Mouse (Mus musculus) midbrain, embryonic 16.5 days (tissue): Measurements from ENCODE around the gene Ablim1. TPM values are rescaled to one million over a fixed set of nuclear protein-coding genes. Genes with fewer than 3 reads are reported as not detected.

Experiments used
- ATAC-seq: fragments of 200-750 bp; cut with Nextera tagmentation; 2 replicates; pipeline ENCODE4 v1.8.0; 2017; ENCODE audit warnings: moderate TSS enrichment
- H3K27ac ChIP-seq: fragments of 300-500 bp; sonication (generic); 2 replicates; pipeline ENCODE4 v1.5.1; 2014; ENCODE audit warnings: mild to moderate bottlenecking, low read length, mixed read lengths
- H3K27me3 ChIP-seq: fragments of 300-500 bp; sonication (generic); 2 replicates; pipeline ENCODE4 v1.6.1; 2014; ENCODE audit warnings: low read depth, low read length, mixed read lengths; ENCODE audit not compliant: control insufficient read depth, insufficient read depth
- H3K36me3 ChIP-seq: fragments of 300-500 bp; sonication (generic); 2 replicates; pipeline ENCODE4 v1.6.1; 2014; ENCODE audit warnings: mild to moderate bottlenecking, low read length, moderate library complexity, mixed read lengths; ENCODE audit not compliant: control insufficient read depth, insufficient read depth
- H3K4me1 ChIP-seq: fragments of 300-500 bp; sonication (generic); 2 replicates; pipeline ENCODE4 v1.6.1; 2014; ENCODE audit warnings: mild to moderate bottlenecking, low read length, mixed read lengths; ENCODE audit not compliant: control insufficient read depth, insufficient read depth
- H3K4me2 ChIP-seq: fragments of 300-500 bp; sonication (generic); 2 replicates; pipeline ENCODE4 v1.6.1; 2014; ENCODE audit warnings: mild to moderate bottlenecking, low read length, mixed read lengths
- H3K4me3 ChIP-seq: fragments of 300-500 bp; sonication (generic); 2 replicates; pipeline ENCODE4 v1.5.1; 2014; ENCODE audit warnings: low read depth, mild to moderate bottlenecking, low read length, moderate library complexity, mixed read lengths
- H3K9ac ChIP-seq: fragments of 300-500 bp; sonication (generic); 2 replicates; pipeline ENCODE4 v1.6.1; 2014; ENCODE audit warnings: low read depth, low read length, mixed read lengths
- H3K9me3 ChIP-seq: fragments of 300-500 bp; sonication (generic); replicated peaks from 2 replicates; pipeline ENCODE4 v1.6.1; 2014; ENCODE audit warnings: mild to moderate bottlenecking, low read length, mixed read lengths; ENCODE audit not compliant: control insufficient read depth, poor library complexity, severe bottlenecking
- WGBS: fragments of 180-500 bp; shearing (Covaris S2); extraction: QIAGEN DNeasy Blood & Tissue Kit; methylation state at CpG from one replicate; pipeline ENCODE4 v1.1.7; 2014; 5-methylcytosine and 5-hydroxymethylcytosine counted together
- polyA plus RNA-seq: library from polyadenylated mRNA; unstranded; fragments of >200 nt; fragmentation: Nextera tagmentation; extraction: Ambion mirVana; gene quantifications from 2 replicates; pipeline ENCODE4 v1.2.1, GENCODE M21; 2015

Ablim1 gene
- polyA plus RNA-seq, 1 experiment from 2014 or later, result 66.2 TPM

DNA sequence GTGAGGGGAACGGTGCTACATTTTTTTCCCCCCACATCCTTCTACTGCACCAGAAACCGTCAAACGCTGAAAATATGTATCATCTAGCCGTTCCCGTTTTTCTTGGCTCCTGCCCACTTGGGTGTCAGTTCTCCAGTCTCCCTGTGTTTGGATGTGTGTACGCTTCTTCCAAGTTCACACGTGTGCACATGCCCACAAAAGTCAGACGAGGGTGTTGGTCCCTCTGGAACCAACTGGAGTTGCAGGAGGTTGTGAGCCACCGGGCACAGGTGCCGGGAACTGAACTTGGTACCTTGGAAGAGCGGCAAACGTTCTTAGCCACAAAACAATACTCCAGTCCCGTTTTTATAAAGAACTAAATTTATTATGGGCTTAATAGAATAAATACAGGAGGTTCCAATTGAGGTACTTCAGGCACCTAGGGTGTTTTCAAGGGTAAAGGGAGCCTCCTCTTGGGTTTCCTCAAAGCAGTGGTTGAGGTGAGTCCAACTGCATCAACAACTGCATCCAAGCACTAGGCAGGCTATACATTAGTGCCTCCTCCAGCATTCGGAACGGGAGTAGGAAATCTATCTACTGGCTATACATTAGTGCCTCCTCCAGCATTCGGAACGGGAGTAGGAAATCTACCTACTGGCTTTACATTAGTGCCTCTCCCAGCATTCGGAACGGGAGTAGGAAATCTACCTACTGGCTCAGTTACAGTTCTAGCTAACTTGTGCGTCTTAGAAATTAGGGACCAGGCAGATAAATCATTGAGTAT lies 44.3 kb upstream of the Ablim1 start:
- no peak overlapping the region for H3K9ac ChIP-seq
- H3K4me1 ChIP-seq, result peaks cover 30% of the 10 kb centered on the region
- 95% methylated on average over 20 of the region's 20 CpGs for WGBS
- H3K9me3 ChIP-seq, result no peaks in the 10 kb centered on the region
- no peaks in the 10 kb centered on the region for H3K36me3 ChIP-seq
- H3K27me3 ChIP-seq, result no peaks in the 10 kb centered on the region
- H3K4me3 ChIP-seq, result no peak overlapping the region
- H3K4me2 ChIP-seq, result no peak overlapping the region; the same call in 1 of the 2 replicates
- ATAC-seq, result no peak
- no peak overlapping the region for H3K27ac ChIP-seq

DNA sequence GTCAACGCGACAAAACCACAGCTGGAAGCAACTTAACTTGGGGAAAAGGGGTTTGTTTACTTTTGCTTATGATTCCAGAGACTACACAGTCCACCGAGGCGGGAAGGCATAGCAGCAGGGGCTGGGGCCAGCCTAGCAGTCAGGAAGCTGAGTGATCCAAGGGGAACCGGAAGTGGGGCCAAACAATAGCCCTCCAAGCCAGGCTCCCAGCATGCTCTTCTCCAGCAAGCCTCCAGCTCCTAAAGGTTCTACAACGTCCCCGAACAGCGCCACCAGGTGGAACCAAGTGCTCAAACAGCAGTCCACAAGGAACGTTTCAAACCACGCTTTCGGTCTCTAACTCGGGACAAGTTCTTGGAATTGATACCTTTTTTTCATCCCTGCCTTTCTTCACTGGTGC lies 43.6 kb upstream of the Ablim1 start:
- H3K9ac ChIP-seq, result no peak overlapping the region
- peaks cover 24% of the 10 kb centered on the region for H3K4me1 ChIP-seq
- H3K27me3 ChIP-seq, result no peaks in the 10 kb centered on the region
- no peak overlapping the region for H3K4me2 ChIP-seq
- no peaks in the 10 kb centered on the region for H3K9me3 ChIP-seq
- H3K4me3 ChIP-seq, result no peak overlapping the region
- H3K36me3 ChIP-seq, result no peaks in the 10 kb centered on the region
- WGBS, result 81% methylated on average over 12 of the region's 12 CpGs
- no peak overlapping the region for H3K27ac ChIP-seq
- no peak for ATAC-seq

DNA sequence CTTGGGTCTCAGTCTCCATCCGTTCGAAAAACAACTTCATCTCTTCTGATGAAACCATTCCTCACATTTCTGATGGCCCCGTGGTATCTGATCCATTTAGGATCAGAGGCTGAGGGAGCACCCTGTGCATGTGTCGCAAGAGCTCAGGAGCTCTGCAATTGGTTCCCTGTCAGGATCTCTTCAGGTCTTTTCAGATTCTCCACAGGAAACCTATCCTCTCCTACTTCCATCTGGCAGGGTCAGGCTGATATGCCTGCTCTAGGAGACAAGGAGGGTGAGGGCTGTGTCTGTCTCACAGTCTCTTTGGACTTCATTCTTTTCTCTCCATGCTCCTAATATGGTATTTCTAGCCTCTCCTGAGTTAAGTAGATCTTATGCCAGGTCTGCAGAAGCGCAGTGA lies 43.1 kb upstream of the Ablim1 start:
- H3K27ac ChIP-seq, result no peak overlapping the region

DNA sequence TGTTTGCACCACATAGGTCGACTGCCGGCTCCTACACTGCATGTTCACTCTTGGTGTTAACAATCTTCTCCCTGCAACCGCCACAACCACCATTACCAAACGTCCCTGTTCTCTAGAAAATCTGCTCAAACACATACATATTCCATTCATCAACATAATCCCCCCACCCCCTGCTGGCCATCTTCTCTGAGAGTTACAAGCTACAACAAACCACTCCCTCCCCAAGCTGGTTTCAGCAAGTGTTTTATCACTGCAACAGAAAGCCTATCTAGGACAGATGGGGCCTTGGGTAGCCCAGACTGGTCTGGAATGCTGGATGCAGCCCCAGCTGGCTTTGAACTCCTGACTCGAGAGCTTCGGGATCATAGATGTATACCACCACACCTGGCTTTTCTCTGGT lies 42.5 kb upstream of the Ablim1 start:
- Histone ChIP-seq H3K4me2 (no peak overlapping the region), H3K27ac (no peak overlapping the region), H3K27me3 (no peaks in the 10 kb centered on the region), H3K4me1 (peaks cover 14% of the 10 kb centered on the region), H3K4me3 (no peak overlapping the region), H3K9me3 (no peaks in the 10 kb centered on the region), H3K36me3 (no peaks in the 10 kb centered on the region), H3K9ac (no peak overlapping the region)
- 70% methylated on average over 6 of the region's 6 CpGs for WGBS
- no peak for ATAC-seq

More for the DNA sequence above, 43.1 kb upstream of the Ablim1 start:
- H3K4me3 ChIP-seq, result no peak overlapping the region
- H3K36me3 ChIP-seq, result no peaks in the 10 kb centered on the region
- peaks cover 19% of the 10 kb centered on the region for H3K4me1 ChIP-seq
- H3K27me3 ChIP-seq, result no peaks in the 10 kb centered on the region
- no peak overlapping the region for H3K4me2 ChIP-seq
- H3K9me3 ChIP-seq, result no peaks in the 10 kb centered on the region
- ATAC-seq, result no peak
- WGBS, result 91% methylated on average over 5 of the region's 5 CpGs
- no peak overlapping the region for H3K9ac ChIP-seq

DNA sequence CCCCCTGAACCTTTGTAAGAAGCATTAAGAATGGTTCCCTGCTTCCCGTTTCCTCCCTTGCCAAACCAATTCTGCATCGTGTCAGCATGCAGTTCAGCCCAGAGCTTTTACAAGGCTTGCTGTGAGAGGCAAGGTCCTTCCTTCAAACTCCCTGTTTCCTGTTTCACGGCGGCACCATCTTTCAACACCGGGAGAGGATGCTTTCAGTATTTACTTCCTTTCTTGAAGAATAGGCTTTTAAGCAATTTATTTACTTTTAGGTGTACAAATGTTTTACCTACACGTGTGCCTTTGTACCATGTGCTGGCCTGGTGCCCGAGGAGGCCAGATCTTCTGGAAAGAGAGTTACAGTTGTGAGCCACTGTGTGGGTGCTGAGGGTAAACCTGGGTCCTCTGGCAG lies 41.6 kb upstream of the Ablim1 start:
- ATAC-seq, result no peak
- no peak overlapping the region for H3K4me3 ChIP-seq
- no peaks in the 10 kb centered on the region for H3K27me3 ChIP-seq
- WGBS, result 83% methylated on average over 7 of the region's 7 CpGs
- H3K27ac ChIP-seq, result no peak overlapping the region
- no peak overlapping the region for H3K9ac ChIP-seq
- H3K4me1 ChIP-seq, result peaks cover 12% of the 10 kb centered on the region
- no peak overlapping the region for H3K4me2 ChIP-seq
- H3K36me3 ChIP-seq, result no peaks in the 10 kb centered on the region
- H3K9me3 ChIP-seq, result no peaks in the 10 kb centered on the region

DNA sequence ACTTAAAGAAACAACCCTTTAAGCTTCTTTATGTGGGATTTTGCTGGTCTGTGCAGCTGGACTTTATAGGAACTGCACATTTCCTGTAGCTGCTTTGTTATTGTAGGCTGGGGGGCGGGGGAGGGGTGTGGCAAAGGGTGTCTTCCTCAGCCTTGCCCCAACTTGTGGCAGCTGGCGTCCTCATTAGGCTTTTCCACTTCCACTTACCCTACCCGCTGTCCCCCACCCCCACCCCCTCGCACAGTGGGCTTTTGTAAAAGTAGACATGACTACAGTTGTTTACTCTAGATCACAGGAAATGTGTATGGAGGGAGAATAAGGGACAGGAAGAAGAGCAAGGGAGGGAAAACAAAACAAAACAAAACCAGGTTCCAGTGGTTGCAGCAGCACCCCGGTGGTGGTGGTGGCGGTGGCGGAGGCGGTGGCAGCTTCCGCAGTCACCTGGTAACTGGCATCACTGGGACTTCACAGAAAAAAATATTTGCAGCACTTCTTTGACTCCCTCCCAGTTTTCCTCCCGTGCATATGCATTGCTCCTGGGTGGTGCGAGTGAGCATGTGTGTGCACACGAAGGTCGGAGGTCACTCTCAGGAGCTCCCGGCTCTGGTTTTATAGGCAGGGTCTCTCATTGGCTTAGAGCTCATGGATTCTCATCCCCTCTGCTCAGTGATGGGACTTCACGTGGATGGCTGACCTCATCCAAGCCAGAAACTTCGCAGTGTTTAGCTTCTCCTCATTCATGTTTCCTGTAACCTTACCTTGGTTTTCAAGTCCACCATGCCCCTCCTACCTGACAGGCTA lies 40.9 kb upstream of the Ablim1 start:
- WGBS, result 82% methylated on average over 16 of the region's 16 CpGs
- Histone ChIP-seq H3K9ac (no peak overlapping the region), H3K4me2 (no peak overlapping the region), H3K27ac (no peak overlapping the region), H3K9me3 (no peaks in the 10 kb centered on the region), H3K27me3 (no peaks in the 10 kb centered on the region), H3K4me1 (peaks cover 12% of the 10 kb centered on the region), H3K36me3 (no peaks in the 10 kb centered on the region), H3K4me3 (no peak overlapping the region)
- no peak for ATAC-seq

DNA sequence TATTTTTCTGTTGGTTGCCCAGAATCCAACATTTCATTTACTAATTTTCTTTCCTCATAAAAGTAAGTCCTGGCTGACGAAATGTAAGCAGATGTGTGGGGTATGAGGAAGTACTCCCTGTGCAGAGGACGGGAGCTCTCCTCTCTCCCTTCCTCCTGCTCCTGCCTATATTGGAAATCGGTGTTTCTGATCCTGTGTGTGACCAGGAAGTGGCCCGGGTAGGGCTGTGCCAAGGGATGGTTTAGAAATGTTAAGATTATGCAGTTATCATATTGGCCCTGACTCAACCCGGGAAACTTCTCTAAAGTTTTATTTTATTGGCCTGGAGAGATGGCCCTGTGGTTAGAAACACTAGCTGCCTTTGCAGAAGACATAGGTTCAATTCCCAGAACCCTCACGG lies 40.0 kb upstream of the Ablim1 start:
- H3K27ac ChIP-seq, result no peak overlapping the region
- peaks cover 9% of the 10 kb centered on the region for H3K4me1 ChIP-seq
- 91% methylated on average over 6 of the region's 6 CpGs for WGBS
- no peak for ATAC-seq
- H3K9me3 ChIP-seq, result no peaks in the 10 kb centered on the region
- no peak overlapping the region for H3K4me2 ChIP-seq
- no peaks in the 10 kb centered on the region for H3K27me3 ChIP-seq
- no peak overlapping the region for H3K9ac ChIP-seq
- H3K36me3 ChIP-seq, result no peaks in the 10 kb centered on the region
- no peak overlapping the region for H3K4me3 ChIP-seq

DNA sequence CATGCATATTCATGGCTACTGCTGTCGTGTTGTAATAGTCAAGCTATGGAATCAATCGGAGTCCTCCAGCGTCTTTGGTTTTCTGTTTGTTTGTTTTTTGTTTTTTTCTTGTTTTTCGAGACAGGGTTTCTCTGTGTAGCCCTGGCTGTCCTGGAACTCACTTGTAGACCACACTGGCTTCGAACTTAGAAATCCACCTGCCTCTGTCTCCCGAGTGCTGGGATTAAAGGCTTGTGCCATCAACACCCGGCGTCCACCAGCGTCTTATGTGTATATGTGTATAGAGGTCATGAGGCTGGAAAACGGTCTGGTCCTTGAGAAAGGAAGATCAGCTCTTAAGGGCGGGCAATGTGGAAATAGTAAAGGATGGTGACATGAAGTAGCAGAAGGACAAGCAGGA lies 39.3 kb upstream of the Ablim1 start:
- 88% methylated on average over 11 of the region's 11 CpGs for WGBS

DNA sequence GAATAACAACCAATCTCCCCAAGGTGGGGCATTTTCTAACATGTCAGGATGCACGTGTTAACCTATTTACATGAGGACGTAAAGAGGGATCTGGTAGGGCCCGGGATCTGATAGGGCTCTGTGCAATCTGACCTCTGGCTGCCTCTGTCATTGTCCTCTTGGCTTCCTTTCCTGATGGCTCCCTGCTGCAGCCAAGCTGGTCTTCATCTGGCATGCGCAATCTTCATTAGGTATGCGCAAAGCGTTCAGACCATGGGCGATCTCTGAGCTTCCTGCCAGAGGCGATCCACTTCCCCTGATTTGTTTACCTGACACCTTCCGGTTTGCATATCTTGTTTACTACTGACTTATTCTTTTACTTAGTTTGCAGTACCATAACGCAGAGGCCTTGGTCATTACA lies 38.5 kb upstream of the Ablim1 start:
- H3K4me3 ChIP-seq, result no peak overlapping the region
- no peaks in the 10 kb centered on the region for H3K36me3 ChIP-seq
- no peaks in the 10 kb centered on the region for H3K9me3 ChIP-seq
- WGBS, result 80% methylated on average over 10 of the region's 10 CpGs
- H3K27ac ChIP-seq, result no peak overlapping the region
- ATAC-seq, result no peak
- no peak overlapping the region for H3K4me2 ChIP-seq
- no peaks in the 10 kb centered on the region for H3K27me3 ChIP-seq
- H3K4me1 ChIP-seq, result no peaks in the 10 kb centered on the region
- no peak overlapping the region for H3K9ac ChIP-seq

More for the DNA sequence above, 39.3 kb upstream of the Ablim1 start:
- H3K36me3 ChIP-seq, result no peaks in the 10 kb centered on the region
- H3K4me1 ChIP-seq, result peaks cover 4% of the 10 kb centered on the region
- H3K4me2 ChIP-seq, result no peak overlapping the region
- H3K27ac ChIP-seq, result no peak overlapping the region
- no peak overlapping the region for H3K9ac ChIP-seq
- no peak overlapping the region for H3K4me3 ChIP-seq
- H3K9me3 ChIP-seq, result no peaks in the 10 kb centered on the region
- no peak for ATAC-seq
- H3K27me3 ChIP-seq, result no peaks in the 10 kb centered on the region
